In genomic region chr16:14292205-14293199, GRCm38 (mm10) we compare ENCODE assay signal across 8 mouse cellular contexts. TPM values are rescaled to one million over a fixed set of nuclear protein-coding genes. Genes with fewer than 3 reads are reported as not detected.
DNase-seq lines count a peak whose midpoint lies in the region; ATAC-seq and TF ChIP-seq lines count a peak whose summit lies in the region.

No protein-coding gene starts in this region.

- TF ChIP-seq EP300 in liver, embryonic 14.5 days (IDR thresholded peaks at IDR 0.05; ENCODE audit: low read depth) = no peak

- WGBS in embryonic facial prominence, embryonic 13.5 days = 13% methylated on average over 31 of the region's 31 CpGs
- 16% methylated on average over 31 of the region's 31 CpGs for WGBS in hindbrain, embryonic 10.5 days
- WGBS in liver, embryonic 14.5 days (ENCODE audit: insufficient replicate concordance) = 13% methylated on average over 31 of the region's 31 CpGs
- WGBS in stomach, embryonic 16.5 days = 8% methylated on average over 31 of the region's 31 CpGs
- 26% methylated on average over 31 of the region's 31 CpGs for WGBS in thymus, adult 2 months

- H3K4me1 ChIP-seq in embryonic facial prominence, embryonic 13.5 days = peaks cover 29% of the 10 kb centered on the region
- H3K4me1 ChIP-seq in hindbrain, embryonic 10.5 days (replicated peaks) = peaks cover 15% of the 10 kb centered on the region
- no peaks in the 10 kb centered on the region for H3K4me1 ChIP-seq in liver, embryonic 14.5 days (replicated peaks; ENCODE audit: control insufficient read depth in 2 of 2, insufficient read depth in 2 of 2, low read length in 1 of 2)
- peaks cover 25% of the 10 kb centered on the region; the same call in 1 of the 2 replicates for H3K4me1 ChIP-seq in stomach, embryonic 16.5 days (ENCODE audit: control insufficient read depth, insufficient read depth, low read length)
- H3K4me1 ChIP-seq in thymus, adult 2 months (replicated peaks; ENCODE audit: control insufficient read depth, insufficient read depth, low read length) = no peaks in the 10 kb centered on the region

- DNase-seq in layer of hippocampus, postnatal 10 days (ENCODE audit: low spot score in 2 of 2) = peak; percentile 11 to 24
- DNase-seq in layer of hippocampus, adult 11-12 months (ENCODE audit: low spot score) = no peak
- no peak for DNase-seq in hindbrain, embryonic 10.5 days (ENCODE audit: low spot score)
- DNase-seq in liver, embryonic 14.5 days (ENCODE audit: low read depth in 3 of 3, low spot score in 3 of 3) = no peak
- DNase-seq in thymus, postnatal 0 days (ENCODE audit: low spot score) = no peak
- no peak for DNase-seq in thymus, adult 2 months

- H3K36me3 ChIP-seq in embryonic facial prominence, embryonic 13.5 days = no peaks in the 10 kb centered on the region
- H3K36me3 ChIP-seq in hindbrain, embryonic 10.5 days = 0 out of 2 replicates have a peak, but pooled peaks cover under 1% of the 10 kb centered on the region
- H3K36me3 ChIP-seq in liver, embryonic 14.5 days (replicated peaks; ENCODE audit: control insufficient read depth, insufficient read depth, low read depth) = no peaks in the 10 kb centered on the region
- no peaks in the 10 kb centered on the region for H3K36me3 ChIP-seq in stomach, embryonic 16.5 days (ENCODE audit: control insufficient read depth, insufficient read depth, low read length)
- no peaks in the 10 kb centered on the region for H3K36me3 ChIP-seq in thymus, adult 2 months (ENCODE audit: control insufficient read depth, insufficient read depth, low read length)

- TF ChIP-seq POLR2A in thymus, adult 2 months (IDR thresholded peaks at IDR 0.05; ENCODE audit: control insufficient read depth, extremely low read depth, insufficient read depth, low read length, poor library complexity) = no peak

- peaks cover 20% of the 10 kb centered on the region for H3K27me3 ChIP-seq in embryonic facial prominence, embryonic 13.5 days
- peaks cover 30% of the 10 kb centered on the region for H3K27me3 ChIP-seq in hindbrain, embryonic 10.5 days (ENCODE audit: insufficient read depth, poor library complexity, severe bottlenecking)
- H3K27me3 ChIP-seq in liver, embryonic 14.5 days (ENCODE audit: control insufficient read depth, insufficient read depth, low read length) = peaks cover 12% of the 10 kb centered on the region
- no peaks in the 10 kb centered on the region for H3K27me3 ChIP-seq in stomach, embryonic 16.5 days (ENCODE audit: control insufficient read depth, insufficient read depth, low read length)
- H3K27me3 ChIP-seq in thymus, adult 2 months (ENCODE audit: control insufficient read depth, insufficient read depth, low read length) = no peaks in the 10 kb centered on the region; the same call in 1 of the 2 replicates

- H3K4me3 ChIP-seq in embryonic facial prominence, embryonic 13.5 days = peak overlapping the region; percentile 36
- peak overlapping the region; percentile 41 for H3K4me3 ChIP-seq in hindbrain, embryonic 10.5 days
- no peak overlapping the region for H3K4me3 ChIP-seq in liver, embryonic 14.5 days (ENCODE audit: insufficient read depth in 1 of 2, low read depth in 2 of 2, low read length in 2 of 2)
- H3K4me3 ChIP-seq in stomach, embryonic 16.5 days (replicated peaks; ENCODE audit: low read length) = peak overlapping the region; percentile 42
- H3K4me3 ChIP-seq in thymus, adult 2 months (ENCODE audit: control insufficient read depth, insufficient read depth, low read length) = no peak overlapping the region

- TF ChIP-seq CTCF in liver, embryonic 14.5 days (IDR thresholded peaks at IDR 0.05; ENCODE audit: low read depth) = no peak
- TF ChIP-seq CTCF in thymus, adult 2 months (IDR thresholded peaks at IDR 0.05; ENCODE audit: borderline replicate concordance, control insufficient read depth, extremely low read depth, insufficient read depth, low read length, poor library complexity) = no peak

- peak overlapping the region; percentile 58 for H3K9ac ChIP-seq in embryonic facial prominence, embryonic 13.5 days
- no peak overlapping the region for H3K9ac ChIP-seq in liver, embryonic 14.5 days (replicated peaks)
- H3K9ac ChIP-seq in stomach, embryonic 16.5 days (ENCODE audit: low read length) = peak overlapping the region; percentile 64

- peak overlapping the region; percentile 66 for H3K4me2 ChIP-seq in embryonic facial prominence, embryonic 13.5 days
- H3K4me2 ChIP-seq in liver, embryonic 14.5 days (ENCODE audit: low read depth) = 0 out of 2 replicates have a peak overlapping the region, but pooled peaks have one; percentile 14
- peak overlapping the region; percentile 66 for H3K4me2 ChIP-seq in stomach, embryonic 16.5 days (ENCODE audit: low read depth, low read length)

- H3K27ac ChIP-seq in embryonic facial prominence, embryonic 13.5 days = no peak overlapping the region
- H3K27ac ChIP-seq in hindbrain, embryonic 10.5 days = no peak overlapping the region
- H3K27ac ChIP-seq in liver, embryonic 14.5 days = no peak overlapping the region
- peak overlapping the region; percentile 95 for H3K27ac ChIP-seq in stomach, embryonic 16.5 days (ENCODE audit: low read length)
- no peak overlapping the region for H3K27ac ChIP-seq in thymus, adult 2 months (ENCODE audit: control insufficient read depth, insufficient read depth, low read length)

- no peaks in the 10 kb centered on the region for H3K9me3 ChIP-seq in embryonic facial prominence, embryonic 13.5 days
- H3K9me3 ChIP-seq in hindbrain, embryonic 10.5 days = no peaks in the 10 kb centered on the region
- H3K9me3 ChIP-seq in liver, embryonic 14.5 days (ENCODE audit: control insufficient read depth, low read length) = no peaks in the 10 kb centered on the region
- no peaks in the 10 kb centered on the region for H3K9me3 ChIP-seq in stomach, embryonic 16.5 days (replicated peaks; ENCODE audit: control insufficient read depth, low read length)

- peak; percentile 61 for ATAC-seq in embryonic facial prominence, embryonic 13.5 days (ENCODE audit: insufficient number of reproducible peaks, insufficient read depth, low FRiP score, low TSS enrichment, low read depth)
- no peak for ATAC-seq in liver, embryonic 14.5 days (ENCODE audit: insufficient read depth)
- ATAC-seq in stomach, embryonic 16.5 days (ENCODE audit: insufficient read depth, low FRiP score) = peak; percentile 84

RNA-seq across cellular contexts. Expression of gene Myh11, which starts 1.3 kb away (rescaled TPM):
- 1 to 10 TPM; 4.1 to 4.9 TPM for total RNA-seq in layer of hippocampus, postnatal 10 days (2021)
- polyA plus RNA-seq in embryonic facial prominence, embryonic 13.5 days (2015; fragmentation: Nextera tagmentation; extraction: Ambion mirVana) = 0.56 and 0.61 TPM in 2 replicates
- 0.04 and 0.06 TPM in 2 replicates for polyA plus RNA-seq in hindbrain, embryonic 10.5 days (2016; fragmentation: Nextera tagmentation; extraction: Ambion mirVana)
- 0.41 and 0.46 TPM in 2 replicates for polyA plus RNA-seq in liver, embryonic 14.5 days (2012; rRNA removed)
- polyA plus RNA-seq in liver, embryonic 14.5 days (2014; fragmentation: Nextera tagmentation; extraction: Ambion mirVana) = 0.24 and 0.32 TPM in 2 replicates
- 294 and 300 TPM in 2 replicates for polyA plus RNA-seq in stomach, embryonic 16.5 days (2015; fragmentation: Nextera tagmentation; extraction: Ambion mirVana)
- polyA plus RNA-seq in thymus, postnatal 0 days (2015; fragmentation: Nextera tagmentation; extraction: Ambion mirVana) = 5.9 and 6.7 TPM in 2 replicates
- polyA plus RNA-seq in thymus, adult 2 months (2012; rRNA removed) = 5.0 and 5.2 TPM in 2 replicates

RNA-seq across cellular contexts. Expression of gene Fopnl, which starts 24.7 kb away (rescaled TPM):
- total RNA-seq in layer of hippocampus, postnatal 10 days (2021) = 10 to 100 TPM; 48.1 to 58.8 TPM
- 178 and 193 TPM in 2 replicates for polyA plus RNA-seq in embryonic facial prominence, embryonic 13.5 days (2015; fragmentation: Nextera tagmentation; extraction: Ambion mirVana)
- polyA plus RNA-seq in hindbrain, embryonic 10.5 days (2016; fragmentation: Nextera tagmentation; extraction: Ambion mirVana) = 143 and 164 TPM in 2 replicates
- polyA plus RNA-seq in liver, embryonic 14.5 days (2012; rRNA removed) = 18.5 and 23.7 TPM in 2 replicates
- polyA plus RNA-seq in liver, embryonic 14.5 days (2014; fragmentation: Nextera tagmentation; extraction: Ambion mirVana) = 66.6 and 72.4 TPM in 2 replicates
- polyA plus RNA-seq in stomach, embryonic 16.5 days (2015; fragmentation: Nextera tagmentation; extraction: Ambion mirVana) = 153 and 154 TPM in 2 replicates
- 155 and 171 TPM in 2 replicates for polyA plus RNA-seq in thymus, postnatal 0 days (2015; fragmentation: Nextera tagmentation; extraction: Ambion mirVana)
- 48.0 and 56.1 TPM in 2 replicates for polyA plus RNA-seq in thymus, adult 2 months (2012; rRNA removed)

Comparison
In these comparisons a context has a peak if more than half of its experiments do, and no peak if none do; other contexts are left out.
1. DNase-seq: peak in layer of hippocampus, postnatal 10 days (2 of 2); none in layer of hippocampus, adult 11-12 months (single experiment), hindbrain, embryonic 10.5 days (single experiment), liver, embryonic 14.5 days (0 of 3), thymus, postnatal 0 days (single experiment) and thymus, adult 2 months (single experiment).
2. H3K4me2 ChIP-seq: peak in every context shown above with its lines; median percentile 66 in embryonic facial prominence, embryonic 13.5 days; 66 in stomach, embryonic 16.5 days; 14 in liver, embryonic 14.5 days.
3. H3K4me3 ChIP-seq: peak in embryonic facial prominence, embryonic 13.5 days (single experiment), hindbrain, embryonic 10.5 days (single experiment) and stomach, embryonic 16.5 days (single experiment); none in liver, embryonic 14.5 days (0 of 2) and thymus, adult 2 months (single experiment).
4. RNA of gene Myh11, which starts 1.3 kb away (polyA plus RNA-seq): 294 to 300 TPM in stomach, embryonic 16.5 days; 5.9 to 6.7 TPM in thymus, postnatal 0 days, 5.0 to 5.2 TPM in thymus, adult 2 months, 0.56 to 0.61 TPM in embryonic facial prominence, embryonic 13.5 days, 0.24 to 0.46 TPM in liver, embryonic 14.5 days and 0.04 to 0.06 TPM in hindbrain, embryonic 10.5 days; every median in the first group is over 10 times any median in the second.